Mouse (Mus musculus): Measurements from ENCODE around the gene Alg3. TPM values are rescaled to one million over a fixed set of nuclear protein-coding genes. Genes with fewer than 3 reads are reported as not detected.

Gene Alg3
- polyA plus RNA-seq, 1 experiment, result 36.8 TPM

DNA sequence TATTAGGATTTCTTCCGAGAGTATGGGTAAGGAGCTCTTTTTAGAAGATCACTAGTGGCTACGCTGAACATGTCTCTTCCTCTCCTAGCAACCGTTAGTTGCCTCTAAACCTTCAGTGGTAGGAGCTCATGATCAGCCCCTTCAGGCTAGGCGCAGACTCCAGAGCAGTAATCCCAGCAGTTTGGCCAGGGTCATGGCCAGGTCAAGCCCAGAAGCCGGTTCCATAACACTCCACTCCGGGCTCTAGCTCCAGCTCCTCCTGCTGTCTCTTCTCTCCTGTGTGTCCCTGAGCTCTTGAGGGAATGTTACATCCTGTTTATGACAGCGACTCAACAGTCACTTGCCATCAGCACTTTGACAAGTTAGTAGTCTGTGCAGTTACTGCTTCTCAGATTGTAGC lies 54.2 kb downstream of the Alg3 start:
- no peak overlapping the region for H3ac ChIP-seq (ENCODE audit: control insufficient read depth, insufficient read length)
- H3K27me3 ChIP-seq (ENCODE audit: control insufficient read depth, insufficient read depth, insufficient read length), result no peaks in the 10 kb centered on the region
- peaks cover 23% of the 10 kb centered on the region for H3K36me3 ChIP-seq (ENCODE audit: control insufficient read depth, insufficient read depth)
- TF ChIP-seq POLR2A (IDR thresholded peaks at IDR 0.05; ENCODE audit: insufficient read length, low read depth), result no peak
- no peak for TF ChIP-seq MAX (IDR thresholded peaks at IDR 0.05; ENCODE audit: low read depth)
- no peak for TF ChIP-seq MYOD1 (IDR thresholded peaks at IDR 0.05; ENCODE audit: control insufficient read depth in 1 of 3, insufficient read length in 2 of 3, low read depth in 2 of 3)
- TF ChIP-seq CEBPB (IDR thresholded peaks at IDR 0.05; ENCODE audit: insufficient read depth, poor library complexity, severe bottlenecking), result no peak
- TF ChIP-seq REST (IDR thresholded peaks at IDR 0.05; ENCODE audit: insufficient read depth, insufficient read length), result no peak
- no peak for TF ChIP-seq TCF3 (IDR thresholded peaks at IDR 0.05; ENCODE audit: insufficient read length, low read depth)
- no peak overlapping the region for H3K4me3 ChIP-seq
- H3K4me2 ChIP-seq (ENCODE audit: low read depth), result no peak overlapping the region
- H3K79me2 ChIP-seq (ENCODE audit: control insufficient read depth, insufficient read depth), result no peaks in the 10 kb centered on the region

Other genes starting within 250 kb of the Alg3 start
- 23.1 TPM for gene Abcc5, start 185.3 kb downstream of the Alg3 start, polyA plus RNA-seq (2012; fragmentation: generic; extraction: Trizol)
- 94.7 TPM for gene Eif2b5, start 112.9 kb downstream of the Alg3 start, polyA plus RNA-seq (2012; fragmentation: generic; extraction: Trizol)
- 32.9 TPM for gene Dvl3, start 94.8 kb downstream of the Alg3 start, polyA plus RNA-seq (2012; fragmentation: generic; extraction: Trizol)
- 446 TPM for gene Ap2m1, start 76.3 kb downstream of the Alg3 start, polyA plus RNA-seq (2012; fragmentation: generic; extraction: Trizol)
- gene Abcf3, start 63.2 kb downstream of the Alg3 start, polyA plus RNA-seq (2012; fragmentation: generic; extraction: Trizol), result 50.2 TPM
- 0.04 TPM for gene Vwa5b2, start 22.3 kb downstream of the Alg3 start, polyA plus RNA-seq (2012; fragmentation: generic; extraction: Trizol)
- 19.1 TPM for gene Eef1akmt4, start 142 bp downstream of the Alg3 start, polyA plus RNA-seq (2012; fragmentation: generic; extraction: Trizol)
- gene Gm49333, start 125 bp downstream of the Alg3 start, polyA plus RNA-seq (2012; fragmentation: generic; extraction: Trizol), result 0.04 TPM
- gene Camk2n2, start 9.6 kb upstream of the Alg3 start, polyA plus RNA-seq (2012; fragmentation: generic; extraction: Trizol), result 9.4 TPM
- gene Ece2, start 18.1 kb upstream of the Alg3 start, polyA plus RNA-seq (2012; fragmentation: generic; extraction: Trizol), result 2.6 TPM
- gene Psmd2, start 39.9 kb upstream of the Alg3 start, polyA plus RNA-seq (2012; fragmentation: generic; extraction: Trizol), result 285 TPM
- 232 TPM for gene Eif4g1, start 56.6 kb upstream of the Alg3 start, polyA plus RNA-seq (2012; fragmentation: generic; extraction: Trizol)
- gene Fam131a, start 81.5 kb upstream of the Alg3 start, polyA plus RNA-seq (2012; fragmentation: generic; extraction: Trizol), result 0.62 TPM
- gene Polr2h, start 105.9 kb upstream of the Alg3 start, polyA plus RNA-seq (2012; fragmentation: generic; extraction: Trizol), result 60.5 TPM
- 4.4 TPM for gene Clcn2, start 106.0 kb upstream of the Alg3 start, polyA plus RNA-seq (2012; fragmentation: generic; extraction: Trizol)
- 14.0 TPM for gene Chrd, start 121.4 kb upstream of the Alg3 start, polyA plus RNA-seq (2012; fragmentation: generic; extraction: Trizol)
- gene Thpo, start 122.8 kb upstream of the Alg3 start, polyA plus RNA-seq (2012; fragmentation: generic; extraction: Trizol), result 1.4 TPM